Mouse (Mus musculus) MEL (cell line): ENCODE data around the gene Vcam1. TPM values are rescaled to one million over a fixed set of nuclear protein-coding genes. Genes with fewer than 3 reads are reported as not detected.

ENCODE experiments used
- DNase-seq: peaks from one replicate; pipeline ENCODE4 v3.0.0; 2011; ENCODE audit warnings: low read depth, low spot score
- H3K27ac ChIP-seq: 2 replicates; pipeline ENCODE4 v1.5.1; 2012; ENCODE audit warnings: low read depth, mild to moderate bottlenecking, control low read depth, low read length, moderate library complexity; ENCODE audit not compliant: control insufficient read depth
- H3K27me3 ChIP-seq, 2 experiments: fragments of 150-350 bp in 1 of 2; sonication (generic) in 1 of 2; 2 replicates each; pipeline ENCODE4 v1.6.1; 2012; ENCODE audit warnings: low read length in 2 of 2, mild to moderate bottlenecking in 2 of 2, improper control_type of control experiment in 1 of 2, moderate library complexity in 1 of 2; ENCODE audit not compliant: insufficient read depth in 2 of 2, control insufficient read depth in 1 of 2
- H3K36me3 ChIP-seq, 2 experiments: 2 replicates each; pipeline ENCODE4 v1.6.1; 2012 to 2014; ENCODE audit warnings: low read length in 2 of 2, improper control_type of control experiment in 1 of 2, inconsistent platforms in 1 of 2, mild to moderate bottlenecking in 1 of 2; ENCODE audit not compliant: insufficient read depth in 2 of 2, control insufficient read depth in 1 of 2
- H3K4me1 ChIP-seq, 2 experiments: fragments of 150-350 bp in 1 of 2; sonication (generic) in 1 of 2; 2 replicates each; pipeline ENCODE4 v1.6.1; 2012; ENCODE audit warnings: low read length in 2 of 2, improper control_type of control experiment in 1 of 2, mild to moderate bottlenecking in 1 of 2; ENCODE audit not compliant: insufficient read depth in 2 of 2, control insufficient read depth in 1 of 2
- H3K4me3 ChIP-seq, 2 experiments: fragments of 150-350 bp in 1 of 2; sonication (generic) in 1 of 2; 2 replicates each; pipeline ENCODE4 v1.5.1; 2012; ENCODE audit warnings: low read depth in 2 of 2, low read length in 2 of 2, mild to moderate bottlenecking in 2 of 2, moderate library complexity in 2 of 2, control low read depth in 1 of 2, improper control_type of control experiment in 1 of 2; ENCODE audit not compliant: control insufficient read depth in 1 of 2, insufficient read depth in 1 of 2
- H3K79me2 ChIP-seq: 2 replicates; pipeline ENCODE4 v1.6.1; 2012; ENCODE audit warnings: mild to moderate bottlenecking, low read length, moderate library complexity; ENCODE audit not compliant: control insufficient read depth, poor library complexity, insufficient read depth
- H3K9ac ChIP-seq: 2 replicates; pipeline ENCODE4 v1.6.1; 2012; ENCODE audit warnings: low read depth, mild to moderate bottlenecking, control low read depth, low read length, moderate library complexity; ENCODE audit not compliant: control insufficient read depth, poor library complexity, severe bottlenecking
- H3K9me3 ChIP-seq: fragments of 150-350 bp; sonication (generic); replicated peaks from 2 replicates; pipeline ENCODE4 v1.6.1; 2012; ENCODE audit warnings: mild to moderate bottlenecking, low read length, improper control_type of control experiment, moderate library complexity; ENCODE audit not compliant: insufficient read depth
- CHD1 ChIP-seq: IDR thresholded peaks from 2 replicates; pipeline ENCODE4 v1.6.1; 2012; ENCODE audit warnings: low read depth, mild to moderate bottlenecking, inconsistent platforms, low read length, improper control_type of control experiment
- CTCF ChIP-seq, 3 experiments: IDR thresholded peaks in 2 of 3; conservative IDR thresholded peaks in 1 of 3; 2 replicates each; pipeline ENCODE4 v1.5.1; 2011 to 2012; ENCODE audit warnings: low read length in 3 of 3, low read depth in 2 of 3, mild to moderate bottlenecking in 2 of 3, improper control_type of control experiment in 1 of 3, inconsistent platforms in 1 of 3, mixed read lengths in 1 of 3, moderate library complexity in 1 of 3; ENCODE audit not compliant: control insufficient read depth in 1 of 3, insufficient read depth in 1 of 3, poor library complexity in 1 of 3, severe bottlenecking in 1 of 3
- ELF1 ChIP-seq: IDR thresholded peaks from 2 replicates; pipeline ENCODE4 v1.6.1; 2014; ENCODE audit warnings: low read depth, mild to moderate bottlenecking, inconsistent platforms, low read length, improper control_type of control experiment, moderate library complexity
- ETS1 ChIP-seq: IDR thresholded peaks from 2 replicates; pipeline ENCODE4 v1.6.1; 2012; ENCODE audit warnings: low read depth, mild to moderate bottlenecking, inconsistent platforms, low read length, improper control_type of control experiment, moderate library complexity
- JUND ChIP-seq: IDR thresholded peaks from 2 replicates; pipeline ENCODE4 v1.6.1; 2011; ENCODE audit warnings: low read depth, mild to moderate bottlenecking, improper control_type of control experiment, low read length
- KAT2A ChIP-seq: conservative IDR thresholded peaks from 2 replicates; pipeline ENCODE4 v1.6.1; 2012; ENCODE audit warnings: low read depth, low read length, improper control_type of control experiment, inconsistent platforms
- MAFK ChIP-seq: IDR thresholded peaks from 2 replicates; pipeline ENCODE4 v1.6.1; 2011; ENCODE audit warnings: low read depth, mild to moderate bottlenecking, low read length, improper control_type of control experiment, borderline replicate concordance
- MAX ChIP-seq: IDR thresholded peaks from 2 replicates; pipeline ENCODE4 v1.6.1; 2011; ENCODE audit warnings: low read length, improper control_type of control experiment
- MAZ ChIP-seq: IDR thresholded peaks from 2 replicates; pipeline ENCODE4 v1.6.1; 2012; ENCODE audit warnings: low read depth, mild to moderate bottlenecking, inconsistent platforms, low read length, improper control_type of control experiment
- MEF2A ChIP-seq: IDR thresholded peaks from 2 replicates; pipeline ENCODE4 v1.6.1; 2014; ENCODE audit warnings: low read depth, mild to moderate bottlenecking, inconsistent platforms, low read length, improper control_type of control experiment; ENCODE audit not compliant: poor library complexity, insufficient replicate concordance, severe bottlenecking; ENCODE audit errors: extremely low read depth
- MXI1 ChIP-seq: IDR thresholded peaks from 2 replicates; pipeline ENCODE4 v1.6.1; 2011; ENCODE audit warnings: mild to moderate bottlenecking, low read depth, low read length, improper control_type of control experiment
- NELFE ChIP-seq: IDR thresholded peaks from 2 replicates; pipeline ENCODE4 v1.6.1; 2011; ENCODE audit warnings: low read depth, low read length, improper control_type of control experiment
- NRF1 ChIP-seq: IDR thresholded peaks from 2 replicates; pipeline ENCODE4 v1.6.1; 2014; ENCODE audit warnings: low read depth, mild to moderate bottlenecking, inconsistent platforms, low read length, improper control_type of control experiment, moderate library complexity; ENCODE audit not compliant: poor library complexity, insufficient read depth, severe bottlenecking
- POLR2AphosphoS2 ChIP-seq: IDR thresholded peaks from 2 replicates; pipeline ENCODE4 v1.6.1; 2011; ENCODE audit warnings: low read length, improper control_type of control experiment
- RAD21 ChIP-seq: IDR thresholded peaks from 2 replicates; pipeline ENCODE4 v1.6.1; 2011; ENCODE audit warnings: mild to moderate bottlenecking, low read depth, low read length, improper control_type of control experiment
- RCOR1 ChIP-seq: IDR thresholded peaks from 2 replicates; pipeline ENCODE4 v1.6.1; 2012; ENCODE audit warnings: low read depth, mild to moderate bottlenecking, inconsistent platforms, low read length, improper control_type of control experiment
- SIN3A ChIP-seq: IDR thresholded peaks from 2 replicates; pipeline ENCODE4 v1.6.1; 2012; ENCODE audit warnings: low read length, improper control_type of control experiment, inconsistent platforms
- TBP ChIP-seq: IDR thresholded peaks from 2 replicates; pipeline ENCODE4 v1.8.0; 2011; ENCODE audit warnings: low read depth, low read length, improper control_type of control experiment
- TCF12 ChIP-seq: IDR thresholded peaks from 2 replicates; pipeline ENCODE4 v1.6.1; 2014; ENCODE audit warnings: low read depth, mild to moderate bottlenecking, inconsistent platforms, low read length, improper control_type of control experiment, moderate library complexity
- UBTF ChIP-seq: IDR thresholded peaks from 2 replicates; pipeline ENCODE4 v1.6.1; 2012; ENCODE audit warnings: low read depth, mild to moderate bottlenecking, inconsistent platforms, low read length, improper control_type of control experiment, moderate library complexity, borderline replicate concordance; ENCODE audit not compliant: insufficient read depth
- USF2 ChIP-seq, 2 experiments: IDR thresholded peaks; 2 replicates each; pipeline ENCODE4 v1.6.1; 2011 to 2012; ENCODE audit warnings: improper control_type of control experiment in 2 of 2, low read length in 2 of 2, borderline replicate concordance in 1 of 2, inconsistent platforms in 1 of 2, low read depth in 1 of 2, mild to moderate bottlenecking in 1 of 2; ENCODE audit not compliant: insufficient read depth in 1 of 2
- ZC3H11A ChIP-seq: IDR thresholded peaks from 2 replicates; pipeline ENCODE4 v1.6.1; 2012; ENCODE audit warnings: low read depth, mild to moderate bottlenecking, inconsistent platforms, low read length, improper control_type of control experiment
- ZMIZ1 ChIP-seq: IDR thresholded peaks from 2 replicates; pipeline ENCODE4 v1.6.1; 2012; ENCODE audit warnings: low read depth, mild to moderate bottlenecking, inconsistent platforms, low read length, improper control_type of control experiment, moderate library complexity
- ZNF384 ChIP-seq: IDR thresholded peaks from 2 replicates; pipeline ENCODE4 v1.6.1; 2012; ENCODE audit warnings: low read depth, mild to moderate bottlenecking, inconsistent platforms, low read length, improper control_type of control experiment
- polyA plus RNA-seq, 2 experiments: library from polyadenylated mRNA; stranded (reverse) in 1 of 2; unstranded in 1 of 2; fragments of >175 nt in 1 of 2; fragments of >200 nt in 1 of 2; gene quantifications; 2 replicates each; pipeline versions ENCODE4 v1.2.1 to v1.2.4; 2012; ENCODE audit warnings: low replicate concordance in 2 of 2, low read depth in 1 of 2; ENCODE audit not compliant: insufficient read length in 2 of 2, insufficient read depth in 1 of 2, missing spikeins in 1 of 2
- total RNA-seq: library from RNA; depleted of rRNA; stranded (reverse); fragments of 300-350 nt; gene quantifications from 2 replicates; pipeline ENCODE4 v1.2.3, GENCODE M21; 2012

The Vcam1 gene
- total and polyA plus RNA-seq, 3 experiments: not detected

- Histone ChIP-seq H3K9me3 (no peaks in the 10 kb centered on the region), H3K4me3 (no peak overlapping the region), H3K79me2 (no peaks in the 10 kb centered on the region), H3K4me1 (no peaks in the 10 kb centered on the region), H3K27ac (no peak overlapping the region), H3K9ac (no peak overlapping the region), H3K27me3 (peaks cover 6 to 10% of the 10 kb centered on the region in 2 experiments), H3K36me3 (no peaks in the 10 kb centered on the region)
- TF ChIP-seq KAT2A (no peak), TCF12 (no peak), ELF1 (no peak), MAZ (no peak), NRF1 (no peak), JUND (no peak), MXI1 (no peak), ETS1 (no peak), POLR2AphosphoS2 (no peak), USF2 (IDR thresholded peaks at IDR 0.05; ENCODE audit: borderline replicate concordance in 1 of 2, insufficient read depth in 1 of 2, low read depth in 1 of 2, low read length in 2 of 2) (no peak), ZC3H11A (no peak), ZMIZ1 (no peak), SIN3A (no peak), NELFE (no peak), MAFK (no peak), RCOR1 (no peak), CHD1 (no peak), MAX (no peak), ZNF384 (no peak)
- no peak for DNase-seq
Observed at GRCm38 (mm10) chr3:116113443-116114241, 15.8 kb downstream of the Vcam1 start.

GRCm38 (mm10) chr3:116112816-116113405 lies 16.6 kb downstream of the Vcam1 start:
- Histone ChIP-seq H3K27me3 (peaks cover 7 to 10% of the 10 kb centered on the region in 2 experiments), H3K9ac (no peak overlapping the region), H3K4me3 (no peak overlapping the region), H3K79me2 (no peaks in the 10 kb centered on the region), H3K9me3 (no peaks in the 10 kb centered on the region), H3K4me1 (no peaks in the 10 kb centered on the region), H3K27ac (no peak overlapping the region), H3K36me3 (no peaks in the 10 kb centered on the region)
- no peak for DNase-seq
- TF ChIP-seq TBP: no peak
- TF ChIP-seq UBTF: no peak
- TF ChIP-seq RAD21: no peak
- no peak for TF ChIP-seq CTCF (IDR thresholded peaks at IDR 0.05 in 2 of 3, conservative IDR thresholded peaks at IDR 0.05 in 1 of 3; ENCODE audit: control insufficient read depth in 1 of 3, insufficient read depth in 1 of 3, low read depth in 2 of 3, low read length in 3 of 3, poor library complexity in 1 of 3, severe bottlenecking in 1 of 3)
- TF ChIP-seq MAFK: no peak
- no peak for TF ChIP-seq MEF2A
